Mouse (Mus musculus) adrenal gland (tissue): ENCODE measurements around the gene Wwox.

Source experiments
- intact Hi-C: fragments of 180-260 bp; cut with DNase I; formaldehyde crosslinking; loops from one replicate; pipeline ENCODE4 v1.15.1; 2025

Wwox gene

DNA sequence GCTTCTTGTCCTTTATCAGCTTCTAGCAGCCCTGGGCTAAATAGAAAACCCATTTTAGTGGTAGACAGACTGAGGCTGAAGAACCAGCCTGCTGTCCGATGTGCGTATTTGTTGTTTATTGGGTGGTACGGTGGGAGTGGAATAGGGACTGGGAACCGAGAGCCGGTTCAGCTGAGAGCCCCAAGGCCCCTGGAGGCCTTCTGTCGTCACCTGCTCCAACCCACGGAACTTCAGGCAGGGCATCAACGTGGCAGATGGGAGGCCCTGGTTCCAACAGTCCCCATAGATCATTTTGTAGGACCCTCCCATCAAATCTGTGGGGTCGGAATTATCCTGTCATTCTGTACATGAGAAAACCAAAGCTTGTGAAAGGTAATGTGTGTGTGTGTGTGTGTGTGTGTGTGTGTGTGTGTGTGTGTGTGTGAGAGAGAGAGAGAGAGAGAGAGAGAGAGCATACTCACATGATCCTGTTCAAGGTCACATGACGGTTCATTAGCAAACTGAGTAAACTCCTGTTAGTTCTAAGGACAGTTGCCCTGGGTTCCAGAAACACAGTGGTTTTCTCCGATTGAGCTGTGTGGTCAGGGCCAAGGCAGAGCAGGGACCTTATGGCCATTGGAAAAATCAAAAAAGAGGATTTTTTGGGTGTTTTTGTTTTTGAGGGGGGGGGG lies 443.6 kb downstream of the Wwox start:
- intact Hi-C loops = no loop called here

DNA sequence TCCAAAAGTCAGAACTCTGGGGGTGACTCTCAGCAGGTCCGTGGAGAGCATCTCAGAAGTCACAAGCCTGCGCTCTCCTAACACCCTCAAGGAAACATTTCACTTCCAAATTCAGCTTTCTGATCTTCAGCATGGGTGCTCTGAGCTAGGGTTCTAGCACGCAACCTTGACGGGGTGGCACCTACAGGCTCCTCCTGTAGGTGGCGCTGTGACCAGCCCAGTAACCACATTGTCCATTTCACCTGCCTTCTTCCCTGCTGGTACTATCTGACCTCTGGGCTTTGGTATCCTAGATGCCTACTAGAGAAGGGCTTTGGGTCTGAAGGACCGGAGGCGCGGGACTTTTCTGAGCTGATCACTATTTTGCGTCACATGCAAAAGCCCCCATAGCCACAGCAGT lies 444.5 kb downstream of the Wwox start:
- intact Hi-C loops = no loop called here

DNA sequence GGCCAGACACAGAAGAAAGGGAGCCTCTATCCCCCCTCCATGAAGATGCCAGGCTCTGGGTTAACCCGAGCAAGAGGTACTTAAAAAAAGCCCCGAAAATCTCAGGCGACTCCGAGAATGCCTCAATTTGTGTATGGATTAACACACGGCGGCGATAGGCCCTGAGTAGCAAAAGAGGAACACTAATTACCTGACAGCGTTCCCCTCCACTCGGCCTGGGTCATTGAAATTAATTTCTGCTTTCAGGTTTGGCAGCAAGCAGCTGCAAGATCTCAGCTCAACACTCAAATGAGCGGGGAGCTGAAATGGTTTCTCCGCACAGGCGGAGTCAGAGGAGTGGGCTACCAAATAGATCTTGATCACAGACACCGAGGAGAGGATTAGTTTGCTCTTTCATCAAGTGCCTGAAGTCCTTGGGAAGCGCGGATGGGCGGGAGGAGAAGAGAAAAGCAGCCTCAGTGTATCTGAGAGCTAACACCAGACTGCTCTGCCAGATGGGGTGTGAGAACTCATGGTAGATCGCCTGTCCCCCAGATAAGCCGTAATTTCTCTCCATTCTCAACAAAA lies 445.7 kb downstream of the Wwox start:
- intact Hi-C loops = no loop called here

DNA sequence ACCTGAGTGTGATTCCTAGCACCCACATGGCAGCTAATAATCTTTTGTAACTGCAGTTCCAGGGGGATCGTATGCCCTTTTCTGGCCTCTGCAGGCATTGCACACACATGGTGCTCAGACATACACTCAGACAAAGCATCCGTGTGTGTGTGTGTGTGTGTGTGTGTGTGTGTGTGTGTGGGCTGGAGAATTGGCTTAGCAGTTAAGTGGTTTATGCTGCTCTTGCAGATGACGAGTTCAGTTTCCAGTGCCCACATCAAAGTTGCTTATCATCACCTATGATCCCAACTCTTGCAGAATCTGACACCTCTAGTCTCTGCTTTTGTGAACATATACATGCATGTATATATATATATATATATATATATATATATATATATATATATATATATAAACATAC lies 448.9 kb downstream of the Wwox start:
- intact Hi-C loops = no loop called here

DNA sequence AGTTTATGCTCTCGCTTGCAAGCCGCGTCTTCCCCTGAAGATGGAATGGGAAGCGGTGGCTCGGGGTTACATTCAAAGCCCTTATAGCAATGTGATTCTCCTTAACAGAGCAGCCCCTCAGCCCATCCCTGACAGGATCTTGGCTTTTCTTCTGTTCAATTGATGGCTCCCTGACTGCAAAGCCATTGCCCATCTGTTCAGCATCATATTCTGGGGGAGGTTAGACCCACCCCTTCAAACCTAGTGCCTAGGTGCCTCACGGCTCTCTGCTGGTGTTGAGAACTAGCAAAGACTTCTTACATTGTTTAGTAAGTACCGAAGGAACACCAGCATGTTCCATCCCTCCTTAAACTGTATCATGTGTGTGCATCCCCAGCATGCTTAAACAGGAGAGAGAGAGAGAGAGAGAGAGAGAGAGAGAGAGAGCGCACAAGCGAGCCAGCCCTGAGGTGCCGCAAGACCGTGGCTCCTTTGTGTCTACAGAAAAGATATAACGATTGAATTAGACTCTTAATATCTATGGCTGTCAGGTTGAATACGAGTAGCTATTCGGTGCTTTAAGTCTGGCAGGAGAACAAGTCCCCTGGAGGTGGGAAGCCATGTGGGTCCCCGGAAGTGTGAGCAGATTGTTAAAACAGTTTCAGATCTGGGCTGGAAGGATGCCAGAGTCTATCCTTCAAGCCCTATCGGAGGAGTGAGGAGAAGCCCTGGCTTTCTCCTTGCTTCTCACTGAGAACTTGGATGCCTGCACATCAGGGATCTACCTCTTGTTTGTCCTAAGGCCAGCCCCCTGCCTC lies 450.3 kb downstream of the Wwox start:
- intact Hi-C loops = no loop called here

DNA sequence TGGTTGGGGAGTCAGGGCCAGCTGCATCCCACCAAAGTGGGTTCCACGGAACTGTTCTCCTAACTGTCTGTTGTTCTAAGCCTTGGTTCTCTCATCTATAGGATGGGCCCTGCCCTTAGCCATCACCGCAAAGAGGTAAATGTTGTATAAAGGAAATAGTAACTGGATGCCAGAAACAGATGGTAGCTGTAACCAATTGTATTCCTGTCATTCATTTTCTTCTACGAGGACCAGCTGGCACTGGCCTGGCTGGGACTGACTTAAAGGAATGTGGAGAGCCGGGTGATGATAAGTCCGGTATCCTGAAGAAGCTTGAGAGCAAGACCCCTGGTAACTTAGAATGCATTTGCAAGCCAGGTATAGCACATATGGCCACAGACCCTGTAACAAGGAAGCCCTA lies 451.0 kb downstream of the Wwox start:
- intact Hi-C loops = no loop called here

DNA sequence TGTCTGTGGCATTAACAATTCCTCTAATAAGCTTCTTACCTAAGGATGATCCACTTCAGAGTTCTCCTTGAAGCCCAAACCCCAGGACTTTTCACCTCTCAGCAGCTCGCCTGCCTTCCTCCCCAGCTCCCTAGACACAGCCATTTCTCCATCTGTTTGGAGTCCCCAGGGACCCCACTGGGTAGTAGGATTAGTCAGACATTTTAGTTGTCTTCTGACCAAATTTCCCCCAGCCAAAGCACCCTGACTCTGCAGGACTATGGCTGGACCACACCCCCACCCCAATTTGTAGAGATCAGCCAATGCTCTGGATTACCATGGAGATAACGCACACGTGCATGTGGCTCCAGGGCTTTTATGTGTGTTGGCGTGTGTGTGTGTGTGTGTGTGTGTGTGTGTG lies 451.8 kb downstream of the Wwox start:
- intact Hi-C loops = no loop called here

DNA sequence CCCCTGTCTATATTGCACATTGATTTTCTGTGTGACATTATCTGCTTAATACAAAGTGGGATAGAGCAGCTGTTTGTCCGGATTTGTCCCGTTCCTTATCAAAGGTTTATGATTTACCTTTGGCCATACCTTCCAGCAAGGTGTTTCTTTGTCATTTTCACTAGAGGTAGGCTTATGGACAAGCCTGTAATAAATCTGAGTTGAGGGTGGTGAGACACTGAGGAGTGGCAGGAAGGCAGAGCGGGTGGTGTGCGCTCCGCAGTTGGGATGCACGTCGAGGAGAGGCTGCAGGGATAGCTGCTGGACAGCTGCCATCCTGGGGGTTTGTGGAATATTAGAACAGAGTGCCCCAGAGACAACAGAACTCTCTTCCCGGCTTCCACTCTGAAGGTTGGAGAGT lies 458.0 kb downstream of the Wwox start:
- intact Hi-C loops = no loop called here

DNA sequence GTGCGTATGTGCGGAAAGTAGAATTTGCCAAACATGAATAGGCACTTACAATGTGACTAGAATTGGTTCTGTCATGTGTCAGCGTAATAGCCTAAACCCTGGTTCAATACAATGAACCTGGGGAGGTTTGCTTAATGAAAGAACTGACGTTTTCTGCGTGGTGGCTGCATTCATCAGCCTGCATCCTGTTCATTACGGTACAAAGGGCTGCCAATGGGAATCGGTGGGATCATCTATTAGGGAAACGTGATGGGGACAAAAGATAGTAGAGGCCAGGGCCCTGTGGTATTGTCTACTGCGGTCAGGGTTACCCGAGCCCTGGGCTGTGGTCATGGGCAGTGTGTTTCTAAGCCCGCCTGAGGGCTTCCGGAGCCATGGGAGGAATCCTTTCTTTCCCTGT lies 459.7 kb downstream of the Wwox start:
- intact Hi-C loops = no loop called here

DNA sequence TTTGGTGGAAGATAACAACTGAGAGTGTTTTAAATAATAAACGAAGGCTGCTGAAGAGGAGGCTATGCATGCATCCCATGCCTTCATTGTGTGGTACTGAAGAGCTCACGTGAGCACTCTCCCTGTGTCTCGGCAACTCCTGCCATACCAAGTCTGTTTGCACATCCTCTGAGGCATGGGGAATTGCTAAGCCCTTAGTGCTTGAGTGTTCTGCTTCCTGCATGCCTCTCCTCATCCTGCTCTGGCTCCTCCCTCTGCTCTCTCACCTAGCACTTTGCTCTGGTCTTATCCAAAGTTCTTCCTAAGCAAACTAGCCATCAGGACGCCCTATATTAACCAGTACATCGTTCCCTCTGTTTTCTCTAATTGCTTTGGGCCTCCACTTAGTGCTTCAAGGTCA lies 463.1 kb downstream of the Wwox start:
- intact Hi-C loops = no loop called here

DNA sequence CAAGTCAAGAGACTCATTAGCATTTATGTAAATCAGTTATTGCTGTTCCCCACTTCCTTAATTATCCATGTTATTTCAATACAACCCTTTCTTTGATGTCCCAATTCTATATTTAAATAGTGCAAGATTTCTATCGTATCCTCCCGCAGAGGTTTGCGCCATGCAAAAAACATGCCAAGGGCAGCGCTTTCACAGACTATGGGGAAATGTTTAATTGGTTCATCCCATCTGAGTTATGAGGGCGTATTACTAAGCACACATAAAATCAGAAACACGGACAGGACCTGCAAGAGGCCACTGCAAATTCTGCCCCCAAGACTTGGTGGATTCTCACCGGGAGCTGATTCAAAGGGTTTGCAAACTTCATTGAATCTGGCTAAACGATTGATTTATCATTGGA lies 468.6 kb downstream of the Wwox start:
- intact Hi-C loops = no loop called here

DNA sequence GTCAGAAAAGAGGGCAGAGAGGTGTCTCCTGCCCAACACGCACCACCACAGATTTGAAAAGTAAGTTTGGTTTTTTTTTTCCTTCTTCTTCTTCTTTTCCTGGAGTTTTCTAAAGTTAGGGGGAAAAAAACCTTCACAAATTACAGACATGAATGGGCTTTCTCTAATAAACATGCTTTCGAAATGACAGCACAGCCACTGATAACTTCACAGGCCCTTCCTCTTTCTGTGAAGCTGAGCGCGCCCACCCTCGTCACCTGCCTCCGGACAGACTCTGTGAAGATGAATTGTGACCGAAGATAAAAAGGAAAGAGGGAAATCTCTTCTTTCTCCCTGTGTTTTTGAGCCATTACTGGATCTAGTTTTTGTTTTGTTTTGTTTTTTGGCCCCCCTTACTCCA lies 469.1 kb downstream of the Wwox start:
- intact Hi-C loops = no loop called here

DNA sequence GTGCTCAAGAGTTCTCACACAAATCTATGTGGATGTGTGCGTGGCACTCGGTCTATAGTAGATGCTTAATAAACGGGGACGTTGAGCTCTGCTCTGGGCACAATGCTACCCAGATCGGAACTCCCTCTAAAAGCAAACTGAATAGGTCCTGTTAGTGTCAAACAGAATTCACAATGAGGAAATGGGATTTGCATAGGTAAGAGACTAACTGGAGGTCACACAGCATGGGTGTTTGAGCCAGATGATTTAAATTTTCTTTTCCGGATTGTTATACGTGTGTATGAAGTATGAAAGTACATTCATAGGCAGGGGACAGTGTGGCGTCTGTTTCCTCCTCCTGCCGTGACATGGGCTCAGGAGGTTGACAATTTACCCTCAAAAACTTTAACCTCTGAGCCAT lies 469.7 kb downstream of the Wwox start:
- intact Hi-C loops = no loop called here

DNA sequence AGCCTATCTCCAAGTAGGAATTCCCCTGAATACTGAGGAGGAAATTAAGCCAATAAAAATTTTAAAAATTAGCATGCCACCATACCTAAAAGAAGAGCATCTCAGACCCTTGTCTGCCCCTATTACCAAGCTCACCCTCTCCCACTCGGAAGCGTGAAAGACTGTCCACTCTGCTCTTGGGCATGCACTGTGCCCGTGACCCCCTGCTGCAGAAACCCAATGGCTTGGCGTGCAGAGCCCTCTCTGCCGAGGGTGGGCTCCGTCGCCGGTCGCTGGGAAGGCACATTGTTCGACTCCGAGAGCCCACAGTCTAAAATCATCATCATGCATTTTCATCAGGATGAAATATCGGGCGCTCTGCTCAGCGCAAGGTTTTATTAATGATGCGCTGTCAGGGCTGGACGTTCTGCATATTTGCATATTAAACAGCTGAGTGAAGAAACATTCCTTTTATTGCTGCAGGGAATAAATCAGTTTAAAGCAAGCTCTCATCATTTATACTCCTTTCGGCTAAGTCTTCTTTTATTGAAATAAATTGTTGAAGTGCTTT lies 471.7 kb downstream of the Wwox start:
- intact Hi-C loops = no loop called here

DNA sequence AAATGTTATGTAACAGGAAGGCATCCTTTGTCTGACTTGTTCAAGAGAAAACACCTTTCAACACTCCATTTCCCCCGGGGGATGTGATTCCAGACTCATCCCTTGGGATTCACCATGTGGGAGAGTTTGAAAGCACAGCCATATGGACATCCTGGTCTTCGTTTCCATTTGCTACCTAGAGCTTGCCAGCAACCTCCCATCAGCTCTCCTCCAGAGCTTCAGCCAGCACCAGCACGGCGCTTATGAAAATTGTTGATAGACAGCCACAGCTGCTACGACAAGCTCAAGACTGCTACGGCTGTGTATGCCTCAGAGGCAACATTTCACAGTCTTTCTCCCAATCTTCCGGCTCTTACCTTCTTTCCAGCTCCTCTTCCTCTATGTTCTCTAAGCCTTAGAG lies 484.2 kb downstream of the Wwox start:
- intact Hi-C loops = no loop called here

DNA sequence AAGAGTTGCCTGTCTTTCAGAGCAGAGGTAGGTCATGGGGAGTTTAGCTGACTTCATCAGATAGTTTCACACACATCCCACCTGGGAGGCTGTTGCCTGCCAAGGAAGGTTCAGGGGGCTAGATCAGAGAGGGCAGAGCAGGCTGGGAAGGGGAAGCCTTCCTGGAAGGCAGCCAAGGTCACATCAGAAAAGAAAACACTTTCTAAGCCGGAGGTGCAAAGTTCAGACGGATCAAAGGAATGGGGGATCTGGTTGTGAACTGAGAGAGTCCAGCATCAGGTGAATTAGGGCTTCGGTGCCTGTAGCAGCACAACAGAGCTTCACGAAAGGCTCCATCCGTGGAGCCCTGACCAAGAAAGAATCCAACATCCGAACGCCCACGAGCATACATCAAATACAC lies 488.0 kb downstream of the Wwox start:
- intact Hi-C loops = no loop called here

DNA sequence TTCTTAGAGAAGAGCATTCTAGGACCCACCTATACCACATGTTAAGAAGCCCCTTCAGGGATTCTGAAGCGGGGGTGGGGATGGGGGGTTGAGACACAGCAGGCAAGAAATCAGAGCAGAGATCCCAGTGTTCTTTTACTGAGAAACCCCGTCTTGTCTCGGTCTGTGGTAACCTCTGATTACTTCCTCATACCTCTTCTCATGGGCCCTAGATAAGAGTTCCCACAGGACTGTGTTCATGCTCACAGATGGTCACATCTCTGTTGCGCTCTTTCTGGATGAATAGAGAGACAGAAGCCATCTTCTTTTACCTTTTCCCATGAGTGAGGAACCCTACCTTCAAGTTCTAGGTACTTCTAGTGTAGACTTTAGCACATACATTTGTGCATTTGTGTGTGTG lies 488.5 kb downstream of the Wwox start:
- intact Hi-C loops = no loop called here

DNA sequence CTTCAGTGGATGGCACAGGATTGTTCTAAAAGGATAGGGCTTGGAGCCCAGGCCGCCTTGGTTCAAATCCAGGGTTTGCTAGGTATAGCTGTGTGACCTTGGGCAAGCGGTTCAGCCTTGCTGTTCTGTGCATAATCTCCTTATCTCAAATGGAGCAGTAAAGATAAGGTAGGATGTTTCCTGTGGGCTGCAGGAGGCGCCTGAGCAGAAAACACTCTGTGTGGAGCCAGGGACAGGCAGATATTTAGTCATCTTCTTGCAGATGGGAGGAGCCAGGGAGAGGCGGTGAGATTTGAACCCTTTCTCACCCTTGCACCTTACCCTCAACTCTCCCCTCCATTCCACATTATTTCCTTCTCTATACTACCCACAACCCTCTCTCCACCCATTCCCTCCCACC lies 490.1 kb downstream of the Wwox start:
- intact Hi-C loops = no loop called here

DNA sequence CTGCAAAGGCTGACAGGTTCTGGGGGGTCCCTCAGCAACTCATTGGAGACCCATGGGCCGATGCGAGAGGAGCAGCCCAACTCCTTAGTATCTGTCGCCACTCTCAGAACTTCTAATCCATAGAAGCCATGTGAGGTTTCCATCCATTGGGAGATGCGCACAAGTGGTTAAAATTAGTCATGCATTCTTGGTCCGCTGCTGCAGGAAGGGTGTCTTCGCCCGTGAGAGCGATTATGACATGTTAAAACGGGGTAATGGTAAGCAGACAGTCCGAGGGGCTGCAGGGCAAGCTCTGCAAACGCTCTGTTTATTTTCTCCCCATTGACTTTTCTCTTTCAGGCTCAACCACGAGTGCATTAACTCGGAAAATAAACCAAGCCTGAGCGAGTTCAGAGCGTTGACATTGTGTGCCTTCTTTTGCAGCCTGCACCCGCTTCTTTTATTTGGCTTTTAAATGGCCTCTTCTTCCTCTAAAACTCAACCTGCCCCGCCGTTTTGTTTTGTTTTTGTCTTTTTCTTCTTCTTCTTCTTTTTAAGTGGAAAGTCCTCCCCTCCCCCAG lies 492.7 kb downstream of the Wwox start:
- intact Hi-C loops = no loop called here

DNA sequence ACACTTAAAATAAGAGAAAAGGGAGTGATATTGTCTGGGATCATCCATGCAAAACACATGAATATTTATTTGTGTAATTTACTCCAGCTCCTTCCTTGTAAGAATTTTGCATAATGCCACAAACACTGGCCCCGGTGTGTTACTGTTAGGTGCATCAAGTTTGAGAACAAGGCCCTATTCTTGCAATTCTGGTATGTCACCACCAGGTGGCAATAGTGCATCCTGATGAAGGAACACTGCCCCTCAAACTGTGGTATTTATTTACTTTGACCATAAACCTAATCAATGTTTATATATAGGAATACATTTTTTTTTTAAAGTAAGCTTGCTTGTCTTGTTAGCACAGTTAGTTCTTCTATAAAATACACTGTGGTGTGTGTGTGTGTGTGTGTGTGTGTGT lies 493.8 kb downstream of the Wwox start:
- intact Hi-C loops = no loop called here

DNA sequence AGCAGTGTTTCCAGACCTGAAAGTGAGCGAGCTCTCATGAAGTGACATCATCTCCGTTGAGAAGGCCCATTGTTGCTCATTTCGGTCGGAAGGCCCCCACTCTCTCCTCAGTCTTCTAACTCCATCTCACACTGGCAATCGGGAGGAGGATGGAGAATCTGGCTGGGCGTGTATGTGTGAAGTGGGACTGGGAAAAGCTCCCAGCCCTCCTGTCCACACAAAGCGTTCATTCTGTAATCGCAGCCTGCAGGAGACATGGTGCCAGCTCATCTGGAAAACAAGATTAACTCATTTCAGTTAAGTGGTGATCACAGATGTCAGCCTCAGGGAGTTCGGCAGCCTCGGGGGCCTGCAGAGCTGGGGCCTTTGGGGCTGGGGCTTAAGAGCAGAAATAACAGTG lies 497.4 kb downstream of the Wwox start:
- intact Hi-C loops = no loop called here

DNA sequence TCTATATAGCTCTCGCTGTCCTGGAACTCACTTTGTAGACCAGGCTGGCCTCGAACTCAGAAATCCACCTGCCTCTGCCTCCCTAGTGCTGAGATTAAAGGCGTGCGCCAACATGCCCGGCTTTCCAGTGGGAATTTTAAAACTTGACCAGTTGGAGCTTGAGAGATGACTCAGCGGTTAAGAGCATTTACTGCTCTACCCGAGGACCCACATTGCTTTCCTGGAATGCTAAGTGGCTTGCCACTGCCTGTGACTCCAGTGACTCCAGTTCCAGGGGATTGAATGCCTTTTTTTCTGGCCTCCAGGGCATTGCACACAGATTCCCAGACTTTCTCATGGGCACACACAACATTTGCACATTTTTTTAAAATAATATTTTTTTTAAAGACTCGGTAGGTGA lies 499.9 kb downstream of the Wwox start:
- intact Hi-C loops = no loop called here
